Mouse (Mus musculus): Measurements from ENCODE around the gene Tle2. TPM values are rescaled to one million over a fixed set of nuclear protein-coding genes. Genes with fewer than 3 reads are reported as not detected.

Gene Tle2
- polyA plus RNA-seq, 1 experiment from 2014 or later: 29.9 TPM

GRCm38 (mm10) chr10:81593935-81594334 lies 19.6 kb downstream of the Tle2 start:
- Histone ChIP-seq H3K9ac (replicated peaks; ENCODE audit: low read depth) (no peak overlapping the region), H3K36me3 (ENCODE audit: insufficient read depth, low read length) (no peaks in the 10 kb centered on the region), H3K4me2 (replicated peaks; ENCODE audit: low read depth, low read length) (no peak overlapping the region), H3K27me3 (replicated peaks; ENCODE audit: insufficient read depth, low read length) (no peaks in the 10 kb centered on the region), H3K27ac (ENCODE audit: low read length) (no peak overlapping the region), H3K9me3 (ENCODE audit: low read length) (no peaks in the 10 kb centered on the region), H3K4me3 (ENCODE audit: low read depth, low read length) (no peak overlapping the region), H3K4me1 (ENCODE audit: insufficient read depth, low read depth, low read length) (peaks cover 5% of the 10 kb centered on the region; the same call in 1 of the 2 replicates)
- ATAC-seq (no peak), DNase-seq (ENCODE audit: low spot score) (no peak)
- TF ChIP-seq CTCF (IDR thresholded peaks at IDR 0.05): no peak
- TF ChIP-seq EP300 (IDR thresholded peaks at IDR 0.05): no peak
- 67% methylated on average over 18 of the region's 18 CpGs for WGBS

- DNase-seq (ENCODE audit: low spot score) (no peak), ATAC-seq (no peak)
- Histone ChIP-seq H3K4me1 (ENCODE audit: insufficient read depth, low read depth, low read length) (peaks cover 6% of the 10 kb centered on the region; the same call in 1 of the 2 replicates), H3K36me3 (ENCODE audit: insufficient read depth, low read length) (no peaks in the 10 kb centered on the region), H3K27me3 (replicated peaks; ENCODE audit: insufficient read depth, low read length) (no peaks in the 10 kb centered on the region), H3K4me3 (ENCODE audit: low read depth, low read length) (no peak overlapping the region), H3K9me3 (ENCODE audit: low read length) (no peaks in the 10 kb centered on the region), H3K9ac (replicated peaks; ENCODE audit: low read depth) (no peak overlapping the region), H3K27ac (ENCODE audit: low read length) (no peak overlapping the region), H3K4me2 (replicated peaks; ENCODE audit: low read depth, low read length) (no peak overlapping the region)
- no peak for TF ChIP-seq CTCF (IDR thresholded peaks at IDR 0.05)
- no peak for TF ChIP-seq EP300 (IDR thresholded peaks at IDR 0.05)
- WGBS: 35% methylated on average over 5 of the region's 5 CpGs
Observed at GRCm38 (mm10) chr10:81595599-81595998, 21.2 kb downstream of the Tle2 start.

DNA sequence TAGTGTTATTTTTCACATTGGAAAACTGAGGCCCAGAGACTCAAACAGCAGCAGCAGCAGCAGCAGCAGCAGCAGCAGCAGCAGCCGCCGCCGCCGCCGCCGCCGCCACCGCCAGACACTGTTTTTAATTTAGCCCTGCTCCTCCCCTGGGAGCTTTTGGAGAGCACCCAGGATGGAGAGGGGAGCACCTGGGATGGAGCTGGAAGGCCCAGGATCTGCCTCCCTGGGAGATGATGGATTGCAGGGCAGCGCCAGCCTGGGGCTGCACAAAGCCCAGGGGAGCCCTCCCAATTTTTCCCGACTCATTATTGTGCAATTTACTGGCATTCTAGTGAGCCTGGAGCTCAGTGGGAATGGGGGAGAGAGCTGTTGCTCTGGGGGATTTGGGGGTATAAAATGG lies 22.2 kb downstream of the Tle2 start:
- WGBS: 0% methylated on average over 10 of the region's 10 CpGs
- ATAC-seq: peak; percentile 12; the same call in 1 of the 2 replicates
- Histone ChIP-seq H3K4me2 (replicated peaks; ENCODE audit: low read depth, low read length) (peak overlapping the region; percentile 57), H3K27ac (ENCODE audit: low read length) (peak overlapping the region; percentile 40; the same call in 1 of the 2 replicates), H3K4me1 (ENCODE audit: insufficient read depth, low read depth, low read length) (peaks cover 11% of the 10 kb centered on the region; the same call in 1 of the 2 replicates), H3K27me3 (replicated peaks; ENCODE audit: insufficient read depth, low read length) (no peaks in the 10 kb centered on the region), H3K9me3 (ENCODE audit: low read length) (no peaks in the 10 kb centered on the region), H3K4me3 (ENCODE audit: low read depth, low read length) (peak overlapping the region; percentile 34), H3K36me3 (ENCODE audit: insufficient read depth, low read length) (no peaks in the 10 kb centered on the region), H3K9ac (replicated peaks; ENCODE audit: low read depth) (no peak overlapping the region)
- no peak for TF ChIP-seq EP300 (IDR thresholded peaks at IDR 0.05)
- TF ChIP-seq CTCF (IDR thresholded peaks at IDR 0.05): no peak
- peak; percentile 52 for DNase-seq (ENCODE audit: low spot score)

DNA sequence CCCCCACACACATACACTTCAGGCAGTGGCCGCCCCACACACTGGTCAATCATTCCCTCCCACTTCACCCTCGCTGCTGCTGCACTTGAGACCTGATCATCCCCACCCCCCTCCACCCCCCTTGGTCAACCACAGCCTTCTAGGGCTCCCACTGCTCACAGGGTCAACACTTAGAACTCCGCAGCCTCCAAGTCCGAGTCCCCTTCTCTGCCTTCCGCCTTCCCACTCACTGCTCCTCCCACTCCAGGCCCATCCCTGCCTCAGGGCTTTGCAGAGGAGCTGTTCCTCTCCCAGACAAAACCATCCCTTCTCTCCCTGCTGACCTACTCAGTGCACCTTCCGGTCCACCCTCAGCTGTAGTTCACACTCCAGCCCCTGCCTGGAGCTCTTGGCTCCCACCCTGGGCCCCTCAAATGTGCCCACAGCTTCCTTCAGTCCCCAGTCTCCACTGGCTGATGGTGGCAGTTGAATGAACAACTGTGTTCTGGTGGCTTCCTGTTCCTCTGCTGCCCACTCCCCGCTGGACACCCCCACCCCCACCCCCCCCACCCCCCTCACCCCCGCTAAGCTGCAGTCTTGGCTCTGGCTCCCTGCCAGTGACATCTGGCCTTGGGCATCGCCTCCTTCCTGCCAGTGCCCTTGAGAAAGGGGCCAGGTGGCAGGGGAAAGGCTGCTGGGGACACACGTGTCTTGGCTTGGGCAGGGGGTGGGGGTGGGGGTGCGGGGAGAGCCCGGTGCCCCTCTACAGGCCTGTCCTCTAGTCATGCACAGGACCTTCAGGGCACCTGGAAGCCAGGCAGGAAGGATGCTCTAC lies 23.0 kb downstream of the Tle2 start:
- peak overlapping the region; percentile 34 for H3K4me3 ChIP-seq (ENCODE audit: low read depth, low read length)
- peak overlapping the region; percentile 40 for H3K27ac ChIP-seq (ENCODE audit: low read length)
- peak overlapping the region; percentile 57 for H3K4me2 ChIP-seq (replicated peaks; ENCODE audit: low read depth, low read length)
- no peaks in the 10 kb centered on the region for H3K9me3 ChIP-seq (ENCODE audit: low read length)
- H3K9ac ChIP-seq (replicated peaks; ENCODE audit: low read depth): no peak overlapping the region
- peaks cover 11% of the 10 kb centered on the region; the same call in 1 of the 2 replicates for H3K4me1 ChIP-seq (ENCODE audit: insufficient read depth, low read depth, low read length)
- no peaks in the 10 kb centered on the region for H3K36me3 ChIP-seq (ENCODE audit: insufficient read depth, low read length)
- 2% methylated on average over 6 of the region's 12 CpGs for WGBS
- TF ChIP-seq CTCF (IDR thresholded peaks at IDR 0.05): no peak
- peak; percentile 35; the same call in 1 of the 2 replicates for TF ChIP-seq EP300 (IDR thresholded peaks at IDR 0.05)
- H3K27me3 ChIP-seq (replicated peaks; ENCODE audit: insufficient read depth, low read length): no peaks in the 10 kb centered on the region
- peak; percentile 85 for DNase-seq (ENCODE audit: low spot score)
- peak; percentile 66 for ATAC-seq

DNA sequence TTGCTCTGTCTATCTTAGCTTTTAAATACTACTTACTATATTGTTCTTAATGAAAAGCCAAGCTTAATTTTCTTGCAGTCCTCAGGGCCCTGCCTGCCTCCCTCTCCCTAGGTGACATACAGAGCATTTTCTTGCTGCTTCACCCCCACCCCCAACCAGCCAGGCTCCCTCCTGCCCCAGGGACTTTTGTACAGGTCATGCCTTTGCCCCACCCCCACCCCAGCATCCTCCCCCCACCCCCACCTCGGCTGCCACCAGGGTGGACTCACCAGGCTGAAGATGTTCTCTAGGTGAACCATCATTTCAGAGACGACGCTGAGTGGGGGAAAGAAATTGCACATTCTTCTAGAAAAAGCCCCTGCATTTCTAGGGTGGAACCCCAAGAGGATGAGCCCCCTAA lies 24.0 kb downstream of the Tle2 start:
- Histone ChIP-seq H3K36me3 (ENCODE audit: insufficient read depth, low read length) (no peaks in the 10 kb centered on the region), H3K4me2 (replicated peaks; ENCODE audit: low read depth, low read length) (no peak overlapping the region), H3K27ac (ENCODE audit: low read length) (no peak overlapping the region), H3K27me3 (replicated peaks; ENCODE audit: insufficient read depth, low read length) (no peaks in the 10 kb centered on the region), H3K4me3 (ENCODE audit: low read depth, low read length) (no peak overlapping the region), H3K9me3 (ENCODE audit: low read length) (no peaks in the 10 kb centered on the region), H3K4me1 (ENCODE audit: insufficient read depth, low read depth, low read length) (peaks cover 15% of the 10 kb centered on the region; the same call in 1 of the 2 replicates), H3K9ac (replicated peaks; ENCODE audit: low read depth) (no peak overlapping the region)
- 32% methylated on average over 3 of the region's 3 CpGs for WGBS
- TF ChIP-seq EP300 (IDR thresholded peaks at IDR 0.05) (no peak), CTCF (IDR thresholded peaks at IDR 0.05) (no peak)
- ATAC-seq (no peak), DNase-seq (ENCODE audit: low spot score) (no peak)

DNA sequence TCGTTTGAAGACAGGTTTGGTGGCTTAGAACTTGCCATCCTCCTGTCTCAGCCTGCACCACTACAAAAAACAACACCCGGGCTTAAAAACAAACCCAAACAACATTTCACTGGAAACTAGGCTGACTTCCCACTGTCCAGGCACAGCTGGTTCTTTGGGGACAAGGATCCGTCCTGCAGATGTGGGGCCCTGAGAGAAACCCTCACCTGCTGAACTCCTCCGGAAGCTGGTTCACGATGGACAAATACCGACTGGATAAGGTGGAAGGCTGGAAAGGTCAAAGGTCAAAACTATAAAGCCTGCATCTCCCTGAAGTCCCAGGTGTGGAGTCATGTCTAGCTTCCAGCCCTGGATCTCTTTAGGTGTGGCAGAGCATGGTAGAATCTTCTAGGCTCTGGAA lies 24.5 kb downstream of the Tle2 start:
- H3K27ac ChIP-seq (ENCODE audit: low read length): no peak overlapping the region
- no peaks in the 10 kb centered on the region for H3K27me3 ChIP-seq (replicated peaks; ENCODE audit: insufficient read depth, low read length)
- H3K9me3 ChIP-seq (ENCODE audit: low read length): no peaks in the 10 kb centered on the region
- H3K36me3 ChIP-seq (ENCODE audit: insufficient read depth, low read length): no peaks in the 10 kb centered on the region
- H3K4me3 ChIP-seq (ENCODE audit: low read depth, low read length): no peak overlapping the region
- H3K4me1 ChIP-seq (ENCODE audit: insufficient read depth, low read depth, low read length): peaks cover 15% of the 10 kb centered on the region; the same call in 1 of the 2 replicates
- no peak overlapping the region for H3K4me2 ChIP-seq (replicated peaks; ENCODE audit: low read depth, low read length)
- TF ChIP-seq CTCF (IDR thresholded peaks at IDR 0.05) (no peak), EP300 (IDR thresholded peaks at IDR 0.05) (no peak)
- H3K9ac ChIP-seq (replicated peaks; ENCODE audit: low read depth): no peak overlapping the region
- DNase-seq (ENCODE audit: low spot score) (no peak), ATAC-seq (no peak)
- 40% methylated on average over 6 of the region's 6 CpGs for WGBS

All from lung, postnatal 0 days (tissue).